Mouse (Mus musculus) adrenal gland, postnatal 10 days (tissue): ENCODE results near the gene Chic2. TPM values are rescaled to one million over a fixed set of nuclear protein-coding genes. Genes with fewer than 3 reads are reported as not detected.

Source experiments
- DNase-seq: peaks from one replicate; pipeline ENCODE4 v3.0.0; 2021; ENCODE audit warnings: mixed read lengths
- total RNA-seq, 2 experiments: library from RNA; stranded (reverse); gene quantifications; 2 replicates each; pipeline ENCODE4 v1.2.3; 2021

The Chic2 gene
- total RNA-seq, 2 experiments from 2014 or later: 34.2 to 38.2 TPM

GRCm38 (mm10) chr5:75067125-75067756 lies 22.7 kb upstream of the Chic2 start:
- DNase-seq: peak; percentile 72

- DNase-seq: no peak
These were observed 22.1 kb upstream of the Chic2 start for GRCm38 (mm10) chr5:75066715-75067114.

- peak; percentile 40 for DNase-seq
These were observed 18.6 kb upstream of the Chic2 start for GRCm38 (mm10) chr5:75063177-75063576.

- DNase-seq: no peak
These were observed 6.5 kb upstream of the Chic2 start for GRCm38 (mm10) chr5:75051109-75051508.

GRCm38 (mm10) chr5:75046681-75047321 lies 2.2 kb upstream of the Chic2 start:
- DNase-seq: peak; percentile 56

- DNase-seq: peak; percentile 37
These were observed 797 bp upstream of the Chic2 start for GRCm38 (mm10) chr5:75045371-75045770.

- DNase-seq: no peak
These were observed 813 bp downstream of the Chic2 start for GRCm38 (mm10) chr5:75043621-75044301.

GRCm38 (mm10) chr5:75043011-75043445 lies 1.5 kb downstream of the Chic2 start:
- DNase-seq: peak; percentile 12

- DNase-seq: no peak
These were observed 5.3 kb downstream of the Chic2 start for GRCm38 (mm10) chr5:75039307-75039706.

- DNase-seq: no peak
These were observed 9.1 kb downstream of the Chic2 start for GRCm38 (mm10) chr5:75035475-75035874.

GRCm38 (mm10) chr5:75014768-75015167 lies 29.8 kb downstream of the Chic2 start:
- DNase-seq: no peak

- DNase-seq: no peak
These were observed 31.7 kb downstream of the Chic2 start for GRCm38 (mm10) chr5:75012771-75013421.

- no peak for DNase-seq
These were observed 32.4 kb downstream of the Chic2 start for GRCm38 (mm10) chr5:75011985-75012738.

GRCm38 (mm10) chr5:75004755-75005154 lies 39.8 kb downstream of the Chic2 start:
- DNase-seq: no peak

- DNase-seq: peak; percentile 21
These were observed 42.5 kb downstream of the Chic2 start for GRCm38 (mm10) chr5:75002109-75002508.

GRCm38 (mm10) chr5:74998716-74999512 lies 45.7 kb downstream of the Chic2 start:
- DNase-seq: no peak

- no peak for DNase-seq
These were observed 49.6 kb downstream of the Chic2 start for GRCm38 (mm10) chr5:74994947-74995346.

GRCm38 (mm10) chr5:74984101-74984500 lies 60.5 kb downstream of the Chic2 start:
- DNase-seq: no peak

- no peak for DNase-seq
These were observed 64.0 kb downstream of the Chic2 start for GRCm38 (mm10) chr5:74980574-74980973.

- DNase-seq: no peak
These were observed 64.4 kb downstream of the Chic2 start for GRCm38 (mm10) chr5:74980154-74980553.

- no peak for DNase-seq
These were observed 65.0 kb downstream of the Chic2 start for GRCm38 (mm10) chr5:74979586-74979985.
